Mouse (Mus musculus) ES-E14 (cell line): ENCODE data around the gene Rapgef6.

Experiments used
- MAFK ChIP-seq: IDR thresholded peaks from 2 replicates; pipeline ENCODE4 v1.6.1; 2014; ENCODE audit warnings: mild to moderate bottlenecking, low read depth, low read length, inconsistent platforms; ENCODE audit not compliant: insufficient read depth
- ZC3H11A ChIP-seq: IDR thresholded peaks from 2 replicates; pipeline ENCODE4 v1.6.1; 2012; ENCODE audit warnings: low read depth, mild to moderate bottlenecking, inconsistent platforms, low read length, borderline replicate concordance

DNA sequence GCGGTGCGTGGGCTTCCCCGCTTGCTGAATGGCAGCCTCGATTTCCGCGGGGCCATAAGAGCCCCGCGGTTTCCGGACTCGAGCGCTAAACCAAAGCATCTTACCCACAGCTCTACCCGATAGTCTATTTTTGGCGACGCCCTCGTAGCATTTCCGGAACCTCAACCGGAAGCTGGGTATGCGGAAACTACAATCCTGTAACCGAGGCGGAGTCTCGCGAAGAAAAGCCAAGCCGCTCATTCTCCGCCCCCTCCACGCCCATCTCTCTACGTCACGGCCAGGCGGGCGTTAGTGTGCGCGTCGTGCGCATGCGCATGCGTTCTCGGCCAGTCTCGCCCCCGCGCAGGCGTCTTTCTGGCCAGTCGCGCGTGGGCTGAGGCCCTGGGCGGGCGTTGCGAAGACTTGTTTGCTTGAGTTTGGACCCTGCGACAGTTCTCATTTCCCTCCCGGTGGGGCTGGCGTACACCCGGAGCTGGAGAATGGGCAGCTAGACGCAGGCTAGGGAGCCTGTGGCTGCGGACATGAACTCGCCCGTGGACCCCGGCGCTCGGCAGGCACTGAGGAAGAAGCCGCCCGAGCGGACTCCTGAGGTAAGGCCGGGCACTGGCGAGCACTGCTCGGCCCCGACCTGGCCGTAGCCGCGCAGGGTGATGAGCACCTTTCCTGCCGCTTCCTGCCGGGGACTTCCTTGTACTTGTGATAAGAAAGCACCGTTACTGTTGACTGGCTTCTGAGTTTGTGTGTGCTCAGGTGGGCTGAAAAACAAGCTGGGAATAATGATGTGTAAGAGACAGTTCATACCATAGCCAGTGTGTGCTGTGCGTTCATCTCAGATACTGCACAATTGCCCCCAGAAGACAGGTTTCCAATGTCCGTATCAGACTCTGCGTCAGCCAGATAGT lies at the start of gene Rapgef6:
- no peak for TF ChIP-seq MAFK
- TF ChIP-seq ZC3H11A, result no peak
